ENCODE assay signal across 10 mouse cellular contexts in the genomic region with DNA sequence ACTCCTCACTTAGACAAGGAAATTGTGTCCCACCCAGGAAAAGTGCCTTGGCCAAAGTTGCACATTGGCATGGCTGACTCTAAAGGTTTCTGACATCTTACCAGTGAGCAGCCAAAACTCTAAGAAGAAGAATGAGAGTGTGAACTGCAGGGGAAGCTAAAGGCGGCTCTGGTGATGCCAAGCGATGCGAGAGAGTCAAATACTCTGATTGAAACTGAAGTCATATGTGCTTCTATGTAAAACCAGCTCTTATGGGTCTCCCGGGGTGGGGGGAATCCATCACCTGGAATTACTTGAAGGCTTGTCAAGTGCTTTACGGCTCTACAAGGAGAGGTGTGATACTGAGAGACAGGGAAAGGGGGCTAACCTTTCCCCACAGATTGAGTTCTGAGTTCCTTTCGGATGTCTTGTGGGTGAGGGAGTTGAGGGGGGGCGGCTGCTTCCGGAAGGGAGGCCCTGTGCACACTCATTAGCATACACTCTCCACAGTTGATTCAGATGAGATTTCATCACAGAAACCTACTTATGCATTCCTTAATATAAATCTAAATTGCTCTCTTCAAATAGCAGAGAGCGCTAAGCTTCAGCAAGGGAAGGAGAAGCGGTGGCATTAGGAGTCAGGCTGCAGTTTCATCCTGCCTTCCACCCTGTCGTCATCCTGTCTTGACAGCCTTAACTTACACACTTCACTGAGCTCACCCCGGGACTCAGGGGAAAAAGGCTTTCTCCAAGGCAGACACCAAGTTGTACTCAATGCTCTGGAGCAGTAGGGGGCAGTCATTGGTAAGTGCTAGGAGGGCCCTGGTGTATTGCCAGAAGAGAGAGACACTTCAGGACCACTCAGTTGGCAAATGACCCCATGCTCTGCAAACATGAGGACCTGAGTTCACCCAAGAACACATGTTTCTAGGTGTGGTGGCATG.
A peak's percentile ranks its signal among the peaks of the same experiment; 100 is the strongest.
DNase-seq lines count a peak whose midpoint lies in the region; ATAC-seq lines count a peak whose summit lies in the region.
"Had no signal": no experiment of that assay in that cellular context is flagged by ENCODE, and none has a peak within 500 bp of the region (broad histone marks: within the 10 kb centered on the region; RNA-seq: fewer than 3 reads in every experiment).

No protein-coding gene starts in this region.

- H3K9me3 ChIP-seq in neural tube, embryonic 11.5 days (ENCODE audit: control insufficient read depth, low read length) = no peaks in the 10 kb centered on the region
- H3K9me3 ChIP-seq: embryonic facial prominence, embryonic 12.5 days; limb, embryonic 12.5 days had no signal

- no peak overlapping the region for H3K27ac ChIP-seq in neural tube, embryonic 11.5 days (ENCODE audit: low read depth, low read length)
- H3K27ac ChIP-seq: embryonic facial prominence, embryonic 12.5 days; limb, embryonic 12.5 days had no signal

- intact Hi-C loops in heart, postnatal 10 days (cut with DNase I) = no loop called here
- intact Hi-C loops in gastrocnemius, postnatal 36 days (cut with DNase I) = no loop called here

- no peak overlapping the region for H3K4me3 ChIP-seq in neural tube, embryonic 11.5 days (ENCODE audit: low read depth, low read length)
- H3K4me3 ChIP-seq: embryonic facial prominence, embryonic 12.5 days; limb, embryonic 12.5 days had no signal

- H3K27me3 ChIP-seq in neural tube, embryonic 11.5 days (ENCODE audit: control insufficient read depth, insufficient read depth, low read length) = no peaks in the 10 kb centered on the region
- H3K27me3 ChIP-seq: embryonic facial prominence, embryonic 12.5 days; limb, embryonic 12.5 days had no signal

- peak; percentile 26 to 32 for DNase-seq in heart, postnatal 10 days
- no peak for DNase-seq in heart, adult 18-20 months
- DNase-seq in neural tube, embryonic 11.5 days (ENCODE audit: low spot score) = peak; percentile 28
- DNase-seq in neural tube, embryonic 10.5 days (ENCODE audit: extremely low spot score, low spot score) = no peak
- DNase-seq in embryo, embryonic 10.5 days (ENCODE audit: low spot score) = peak; percentile 40
- peak; percentile 57 for DNase-seq in retina, embryonic 14.5 days (ENCODE audit: low spot score)
- DNase-seq in ovary, postnatal 14 days (ENCODE audit: low spot score) = no peak
- no peak for DNase-seq in gastrocnemius, postnatal 36 days

- H3K4me1 ChIP-seq in neural tube, embryonic 11.5 days (ENCODE audit: control insufficient read depth, insufficient read depth, low read length) = no peaks in the 10 kb centered on the region; the same call in 1 of the 2 replicates

- no peaks in the 10 kb centered on the region for H3K36me3 ChIP-seq in neural tube, embryonic 11.5 days (ENCODE audit: control insufficient read depth, insufficient read depth, low read length)
- H3K36me3 ChIP-seq: embryonic facial prominence, embryonic 12.5 days; limb, embryonic 12.5 days had no signal

- WGBS in neural tube, embryonic 11.5 days = 74% methylated on average over 12 of the region's 12 CpGs

- no peak overlapping the region for H3K4me2 ChIP-seq in neural tube, embryonic 11.5 days (ENCODE audit: low read depth)
- H3K4me2 ChIP-seq: embryonic facial prominence, embryonic 12.5 days; limb, embryonic 12.5 days had no signal

- no peak for ATAC-seq in neural tube, embryonic 11.5 days (ENCODE audit: insufficient read depth, low FRiP score, low TSS enrichment)

- H3K9ac ChIP-seq in neural tube, embryonic 11.5 days (ENCODE audit: low read length) = no peak overlapping the region
- H3K9ac ChIP-seq: embryonic facial prominence, embryonic 12.5 days; limb, embryonic 12.5 days had no signal

Comparison
In these comparisons a context has a peak if more than half of its experiments do, and no peak if none do; other contexts are left out.
1. DNase-seq: peak in heart, postnatal 10 days (2 of 2), neural tube, embryonic 11.5 days (single experiment), embryo, embryonic 10.5 days (single experiment) and retina, embryonic 14.5 days (single experiment); none in heart, adult 18-20 months (0 of 2), neural tube, embryonic 10.5 days (single experiment), ovary, postnatal 14 days (single experiment) and gastrocnemius, postnatal 36 days (0 of 2).